Mouse (Mus musculus): Measurements from ENCODE around the gene Cacna1i.

Gene Cacna1i

GRCm38 (mm10) chr15:80286851-80287415 is at the start of gene Cacna1i:
Gene Cacna1i, plus strand, starts transcription at chr15:80287238.
- DNase-seq (ENCODE audit: low spot score in 2 of 2) = peak in 1 of 2 experiments; percentile 58

- no peak for DNase-seq (ENCODE audit: low spot score in 2 of 2)
These were observed 38.9 kb upstream of the Cacna1i start for GRCm38 (mm10) chr15:80248135-80248534.

- DNase-seq (ENCODE audit: low spot score in 2 of 2) = no peak
These were observed 38.4 kb upstream of the Cacna1i start for GRCm38 (mm10) chr15:80248596-80248995.

- DNase-seq (ENCODE audit: low spot score in 2 of 2) = no peak
These were observed 37.4 kb upstream of the Cacna1i start for GRCm38 (mm10) chr15:80249672-80250071.

GRCm38 (mm10) chr15:80250586-80250985 is 36.5 kb upstream of the Cacna1i start:
- no peak for DNase-seq (ENCODE audit: low spot score in 2 of 2)

GRCm38 (mm10) chr15:80253530-80253929 is 33.5 kb upstream of the Cacna1i start:
- DNase-seq (ENCODE audit: low spot score in 2 of 2) = no peak

GRCm38 (mm10) chr15:80254207-80254606 is 32.8 kb upstream of the Cacna1i start:
- peak in 1 of 2 experiments; percentile 31 for DNase-seq (ENCODE audit: low spot score in 2 of 2)

- DNase-seq (ENCODE audit: low spot score in 2 of 2) = peak; percentile 99
These were observed 32.0 kb upstream of the Cacna1i start, which contains the start of gene Atf4 for GRCm38 (mm10) chr15:80254847-80255645. Gene Atf4, plus strand, starts transcription at chr15:80255184.

- DNase-seq (ENCODE audit: low spot score in 2 of 2) = peak in 1 of 2 experiments; percentile 66
These were observed 31.4 kb upstream of the Cacna1i start for GRCm38 (mm10) chr15:80255646-80256121.

GRCm38 (mm10) chr15:80256242-80256641 is 30.8 kb upstream of the Cacna1i start:
- peak in 1 of 2 experiments; percentile 28 for DNase-seq (ENCODE audit: low spot score in 2 of 2)

GRCm38 (mm10) chr15:80256656-80257601 is 30.1 kb upstream of the Cacna1i start:
- no peak for DNase-seq (ENCODE audit: low spot score in 2 of 2)

- DNase-seq (ENCODE audit: low spot score in 2 of 2) = no peak
These were observed 29.3 kb upstream of the Cacna1i start for GRCm38 (mm10) chr15:80257602-80258239.

GRCm38 (mm10) chr15:80258240-80259170 is 28.5 kb upstream of the Cacna1i start:
- no peak for DNase-seq (ENCODE audit: low spot score in 2 of 2)

- no peak for DNase-seq (ENCODE audit: low spot score in 2 of 2)
These were observed 27.5 kb upstream of the Cacna1i start for GRCm38 (mm10) chr15:80259406-80260045.

GRCm38 (mm10) chr15:80260677-80261076 is 26.4 kb upstream of the Cacna1i start:
- peak in 1 of 2 experiments; percentile 87 for DNase-seq (ENCODE audit: low spot score in 2 of 2)

- DNase-seq (ENCODE audit: low spot score in 2 of 2) = no peak
These were observed 25.9 kb upstream of the Cacna1i start for GRCm38 (mm10) chr15:80261100-80261499.

- DNase-seq (ENCODE audit: low spot score in 2 of 2) = peak in 1 of 2 experiments; percentile 91
These were observed 23.1 kb upstream of the Cacna1i start, which contains the start of gene Rps19bp1 for GRCm38 (mm10) chr15:80263610-80264575. Gene Rps19bp1, minus strand, starts transcription at chr15:80264315.

GRCm38 (mm10) chr15:80266281-80266680 is 20.8 kb upstream of the Cacna1i start:
- DNase-seq (ENCODE audit: low spot score in 2 of 2) = peak in 1 of 2 experiments; percentile 90
